Mouse (Mus musculus) C2C12 (cell line): ENCODE data around the gene Ola1.

Source experiments
- CTCF ChIP-seq: IDR thresholded peaks from one replicate; pipeline ENCODE4 v1.5.1; 2011; ENCODE audit not compliant: control insufficient read depth, insufficient read depth, insufficient read length
- MYOD1 ChIP-seq: IDR thresholded peaks from one replicate; pipeline ENCODE4 v1.6.1; 2011; ENCODE audit warnings: low read depth; ENCODE audit not compliant: control insufficient read depth, insufficient read length
- MYOG ChIP-seq: IDR thresholded peaks from one replicate; pipeline ENCODE4 v1.6.1; 2011; ENCODE audit not compliant: control insufficient read depth, insufficient read length; ENCODE audit errors: extremely low read depth
- USF1 ChIP-seq: IDR thresholded peaks from one replicate; pipeline ENCODE4 v1.6.1; 2011; ENCODE audit warnings: low read depth, mild to moderate bottlenecking, control low read depth, moderate library complexity

DNA sequence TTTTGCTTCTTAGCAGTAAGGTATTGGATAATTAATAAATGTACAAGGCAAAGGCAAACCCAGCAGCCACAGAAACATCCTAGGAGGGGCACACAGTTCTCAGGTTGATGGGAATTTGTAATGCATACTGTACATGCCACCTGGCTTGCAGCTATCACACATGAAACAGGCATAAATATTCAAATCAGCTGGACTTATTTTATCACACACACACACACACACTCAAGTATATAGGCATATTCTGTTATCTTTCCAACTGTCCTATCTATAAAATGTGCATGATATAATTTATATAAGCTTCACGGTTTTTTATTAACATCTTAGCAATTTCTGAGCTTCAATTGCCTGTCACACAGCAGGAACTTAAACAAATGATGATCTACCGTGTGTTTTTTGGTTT, 85.8 kb downstream of the Ola1 start:
- TF ChIP-seq CTCF, result no peak
- TF ChIP-seq USF1, result no peak
- no peak for TF ChIP-seq MYOD1
- no peak for TF ChIP-seq MYOG
